Mouse (Mus musculus) limb, embryonic 12.5 days (tissue): ENCODE results near the gene Kazn. TPM values are rescaled to one million over a fixed set of nuclear protein-coding genes. Genes with fewer than 3 reads are reported as not detected.
A peak's percentile ranks its signal among the peaks of the same experiment; 100 is the strongest.

ENCODE experiments used
- ATAC-seq: fragments of 200-750 bp; cut with Nextera tagmentation; 2 replicates; pipeline ENCODE4 v1.8.0; 2017; ENCODE audit warnings: low read depth, moderate TSS enrichment; ENCODE audit not compliant: insufficient number of reproducible peaks, insufficient read depth, low FRiP score, low TSS enrichment
- H3K27ac ChIP-seq: fragments of 300-500 bp; sonication (generic); 2 replicates; pipeline ENCODE4 v1.5.1; 2016; ENCODE audit warnings: mild to moderate bottlenecking, moderate library complexity
- H3K27me3 ChIP-seq: fragments of 300-500 bp; sonication (generic); 2 replicates; pipeline ENCODE4 v1.6.1; 2016; ENCODE audit warnings: mild to moderate bottlenecking, moderate library complexity
- H3K36me3 ChIP-seq: fragments of 300-500 bp; sonication (generic); 2 replicates; pipeline ENCODE4 v1.6.1; 2016; ENCODE audit warnings: mild to moderate bottlenecking, moderate library complexity
- H3K4me1 ChIP-seq: fragments of 300-500 bp; sonication (generic); replicated peaks from 2 replicates; pipeline ENCODE4 v1.6.1; 2016
- H3K4me2 ChIP-seq: fragments of 300-500 bp; sonication (generic); 2 replicates; pipeline ENCODE4 v1.6.1; 2016; ENCODE audit warnings: mild to moderate bottlenecking, moderate library complexity
- H3K4me3 ChIP-seq: fragments of 300-500 bp; sonication (generic); replicated peaks from 2 replicates; pipeline ENCODE4 v1.5.1; 2016; ENCODE audit warnings: mild to moderate bottlenecking
- H3K9ac ChIP-seq: fragments of 300-500 bp; sonication (generic); replicated peaks from 2 replicates; pipeline ENCODE4 v1.6.1; 2016; ENCODE audit warnings: mild to moderate bottlenecking, moderate library complexity
- H3K9me3 ChIP-seq: fragments of 300-500 bp; sonication (generic); 2 replicates; pipeline ENCODE4 v1.6.1; 2016; ENCODE audit warnings: mild to moderate bottlenecking, moderate library complexity
- WGBS: fragments of 180-500 bp; shearing (Covaris S2); methylation state at CpG from one replicate; pipeline ENCODE4 v1.1.7; 2016; 5-methylcytosine and 5-hydroxymethylcytosine counted together
- polyA plus RNA-seq: library from polyadenylated mRNA; unstranded; fragments of >200 nt; fragmentation: Nextera tagmentation; extraction: Ambion mirVana; gene quantifications from 2 replicates; pipeline ENCODE4 v1.2.1, GENCODE M21; 2016

Gene Kazn
- polyA plus RNA-seq, 1 experiment from 2014 or later: 13.7 TPM

DNA sequence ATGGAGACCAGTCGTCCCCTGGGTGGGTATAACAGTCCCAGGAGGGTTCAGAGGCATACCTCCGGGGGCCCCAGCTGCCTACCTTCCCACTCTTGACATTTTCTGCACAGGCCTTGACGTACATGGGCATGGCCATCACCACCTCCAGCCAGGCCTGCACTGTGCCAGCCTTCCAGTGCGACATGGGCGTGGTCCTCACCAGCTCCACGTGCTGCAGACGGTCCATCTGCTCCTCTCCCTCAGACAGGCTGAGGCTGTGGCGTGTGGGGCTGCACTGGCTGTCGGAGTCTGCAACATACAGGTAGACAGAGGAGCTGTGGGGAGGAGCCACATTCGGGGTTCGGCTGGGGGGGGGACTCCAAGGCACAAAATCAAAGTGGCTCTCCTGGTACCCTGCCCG lies 121.2 kb downstream of the Kazn start:
- peaks cover under 1% of the 10 kb centered on the region; the same call in 1 of the 2 replicates for H3K27me3 ChIP-seq
- no peak overlapping the region for H3K9ac ChIP-seq
- H3K4me2 ChIP-seq: peak overlapping the region; percentile 23
- peak overlapping the region; percentile 72 for H3K27ac ChIP-seq
- peak; percentile 22 for ATAC-seq
- WGBS: 70% methylated on average over 12 of the region's 12 CpGs
- peaks cover 33% of the 10 kb centered on the region for H3K4me1 ChIP-seq
- H3K36me3 ChIP-seq: no peaks in the 10 kb centered on the region
- H3K9me3 ChIP-seq: no peaks in the 10 kb centered on the region
- no peak overlapping the region for H3K4me3 ChIP-seq

GRCm38 (mm10) chr4:142113306-142113705 lies 125.9 kb downstream of the Kazn start:
- WGBS: 35% methylated on average over 8 of the region's 8 CpGs
- no peak for ATAC-seq
- Histone ChIP-seq H3K9ac (no peak overlapping the region), H3K36me3 (no peaks in the 10 kb centered on the region; the same call in 1 of the 2 replicates), H3K4me3 (no peak overlapping the region), H3K4me2 (no peak overlapping the region), H3K27ac (no peak overlapping the region), H3K27me3 (peaks cover 8% of the 10 kb centered on the region), H3K9me3 (no peaks in the 10 kb centered on the region), H3K4me1 (peaks cover 5% of the 10 kb centered on the region)

GRCm38 (mm10) chr4:142103081-142103671 lies 136.0 kb downstream of the Kazn start:
- Histone ChIP-seq H3K4me1 (peaks cover 13% of the 10 kb centered on the region), H3K27ac (no peak overlapping the region), H3K4me2 (no peak overlapping the region), H3K4me3 (no peak overlapping the region), H3K9ac (no peak overlapping the region), H3K27me3 (peaks cover 4% of the 10 kb centered on the region), H3K36me3 (peaks cover 6% of the 10 kb centered on the region; the same call in 1 of the 2 replicates), H3K9me3 (no peaks in the 10 kb centered on the region)
- 53% methylated on average over 12 of the region's 12 CpGs for WGBS
- no peak for ATAC-seq

GRCm38 (mm10) chr4:142098303-142098702 lies 140.9 kb downstream of the Kazn start:
- WGBS: 25% methylated on average over 8 of the region's 8 CpGs
- ATAC-seq: peak; percentile 57; the same call in 1 of the 2 replicates
- Histone ChIP-seq H3K9me3 (no peaks in the 10 kb centered on the region), H3K27me3 (no peaks in the 10 kb centered on the region), H3K4me2 (peak overlapping the region; percentile 26; the same call in 1 of the 2 replicates), H3K27ac (no peak overlapping the region), H3K9ac (no peak overlapping the region), H3K36me3 (no peaks in the 10 kb centered on the region), H3K4me1 (peaks cover 22% of the 10 kb centered on the region), H3K4me3 (no peak overlapping the region)

DNA sequence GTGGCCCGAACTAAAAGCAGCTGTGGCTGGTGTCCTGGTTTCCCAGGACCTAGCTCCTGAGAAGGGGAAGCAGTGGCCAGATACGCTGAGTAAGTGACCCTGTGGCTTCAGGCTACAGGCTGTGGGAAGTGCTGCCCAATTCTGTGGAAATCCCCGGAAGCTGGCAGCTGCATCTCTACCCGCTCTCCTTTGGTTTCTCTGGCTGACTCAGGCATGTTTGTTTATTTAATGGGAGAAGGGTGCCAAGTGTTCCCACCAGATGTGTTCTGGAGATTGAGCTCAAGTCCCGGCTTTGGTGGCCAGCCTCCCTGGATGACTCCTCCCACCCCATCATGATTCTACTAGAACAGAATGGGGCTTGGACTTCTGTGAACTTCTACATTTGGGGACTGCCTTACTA lies 141.3 kb downstream of the Kazn start:
- Histone ChIP-seq H3K36me3 (no peaks in the 10 kb centered on the region), H3K4me1 (peaks cover 18% of the 10 kb centered on the region), H3K27me3 (no peaks in the 10 kb centered on the region), H3K9ac (no peak overlapping the region), H3K27ac (0 out of 2 replicates have a peak overlapping the region, but pooled peaks have one; percentile 2), H3K9me3 (no peaks in the 10 kb centered on the region), H3K4me2 (peak overlapping the region; percentile 26; the same call in 1 of the 2 replicates), H3K4me3 (no peak overlapping the region)
- no peak for ATAC-seq
- WGBS: 29% methylated on average over 5 of the region's 5 CpGs

DNA sequence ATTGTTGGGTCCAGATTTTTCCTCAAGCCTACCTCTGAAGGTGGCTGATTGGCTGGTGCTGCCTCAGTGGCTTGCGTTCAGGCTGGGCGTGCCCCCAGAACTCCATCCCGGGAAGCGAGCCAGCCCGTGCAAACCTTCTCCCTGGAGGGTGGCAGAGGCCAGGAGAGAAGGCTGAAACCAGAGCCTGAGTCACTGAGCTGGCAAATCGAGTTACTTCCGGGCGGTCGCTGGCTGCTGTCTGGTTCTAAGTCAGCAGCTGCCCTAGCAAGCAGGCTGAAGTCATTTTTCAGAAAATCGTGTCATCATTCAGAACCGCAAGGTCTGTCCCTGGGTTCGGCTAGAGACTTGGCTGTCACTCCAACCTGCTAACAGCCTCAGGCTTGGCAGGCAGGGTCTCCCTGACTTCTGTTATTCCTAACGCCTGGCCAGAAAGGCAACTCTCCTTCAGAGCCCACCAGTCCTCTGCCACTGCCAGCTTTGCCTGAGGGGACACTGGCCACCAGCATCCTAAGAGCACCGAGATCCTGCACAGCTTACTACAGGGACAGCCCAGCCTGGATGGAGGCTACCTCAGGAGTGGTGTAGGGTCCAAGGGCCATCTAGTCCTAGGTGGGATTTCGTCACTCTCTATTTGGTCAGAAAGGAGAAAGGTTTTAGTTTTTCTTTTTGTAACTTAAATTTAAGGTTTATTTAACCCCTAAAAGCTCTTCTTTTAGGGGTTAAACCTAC lies 143.5 kb downstream of the Kazn start:
- Histone ChIP-seq H3K27ac (no peak overlapping the region), H3K36me3 (no peaks in the 10 kb centered on the region), H3K9ac (no peak overlapping the region), H3K4me3 (no peak overlapping the region), H3K27me3 (no peaks in the 10 kb centered on the region), H3K4me2 (no peak overlapping the region), H3K9me3 (no peaks in the 10 kb centered on the region), H3K4me1 (peaks cover 15% of the 10 kb centered on the region)
- no peak for ATAC-seq
- WGBS: 64% methylated on average over 15 of the region's 15 CpGs

DNA sequence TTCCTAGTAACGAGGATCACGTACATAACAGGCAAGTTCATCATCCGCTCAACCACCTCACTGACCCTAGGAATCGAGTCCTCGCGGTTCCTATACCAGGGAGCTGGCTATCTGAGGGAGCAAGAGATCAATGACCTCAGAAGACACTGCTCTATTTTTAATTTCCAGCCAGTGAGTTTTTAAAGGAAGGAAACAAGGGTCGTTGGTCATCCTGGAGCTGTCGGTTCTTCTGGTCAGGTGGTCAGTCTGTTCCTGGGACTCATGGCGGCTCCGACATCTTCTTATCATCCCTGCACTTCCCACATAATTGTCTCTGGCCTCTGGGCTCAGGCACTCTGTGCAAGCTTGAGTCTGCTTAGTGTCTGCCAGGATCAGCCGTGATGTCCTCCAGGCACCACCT lies 144.8 kb downstream of the Kazn start:
- Histone ChIP-seq H3K4me1 (peaks cover 15% of the 10 kb centered on the region), H3K27me3 (no peaks in the 10 kb centered on the region), H3K9me3 (no peaks in the 10 kb centered on the region), H3K4me3 (no peak overlapping the region), H3K4me2 (no peak overlapping the region), H3K36me3 (no peaks in the 10 kb centered on the region), H3K9ac (no peak overlapping the region), H3K27ac (no peak overlapping the region)
- ATAC-seq: no peak
- WGBS: 87% methylated on average over 11 of the region's 11 CpGs

GRCm38 (mm10) chr4:142091100-142091499 lies 148.1 kb downstream of the Kazn start:
- 45% methylated on average over 2 of the region's 2 CpGs for WGBS
- H3K27ac ChIP-seq: no peak overlapping the region
- H3K9ac ChIP-seq: no peak overlapping the region
- peaks cover 7% of the 10 kb centered on the region for H3K27me3 ChIP-seq
- no peaks in the 10 kb centered on the region for H3K36me3 ChIP-seq
- no peak overlapping the region for H3K4me3 ChIP-seq
- 0 out of 2 replicates have a peak, but pooled peaks cover 8% of the 10 kb centered on the region for H3K4me1 ChIP-seq
- no peaks in the 10 kb centered on the region for H3K9me3 ChIP-seq
- ATAC-seq: no peak
- H3K4me2 ChIP-seq: no peak overlapping the region

DNA sequence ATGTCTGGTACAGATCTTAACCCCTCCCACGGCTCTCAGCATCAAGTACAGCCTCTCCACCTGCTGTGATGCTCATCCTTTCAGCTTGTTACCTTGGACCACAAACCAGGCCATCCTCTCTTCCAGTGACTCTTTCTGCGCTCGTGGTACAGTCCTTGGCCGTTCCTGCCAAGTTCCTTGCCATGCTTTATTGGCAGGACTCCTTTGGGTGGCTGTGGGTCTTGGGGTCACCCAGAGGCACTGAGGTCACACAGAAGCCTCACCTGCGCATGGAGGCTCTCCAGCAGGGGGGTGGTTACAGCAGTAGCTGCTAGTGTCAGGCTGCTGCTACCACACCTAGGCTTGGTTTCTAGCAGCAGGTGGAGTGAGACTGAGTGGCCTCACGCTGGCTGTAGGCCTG lies 149.2 kb downstream of the Kazn start:
- Histone ChIP-seq H3K4me3 (no peak overlapping the region), H3K9me3 (no peaks in the 10 kb centered on the region), H3K36me3 (no peaks in the 10 kb centered on the region), H3K4me2 (no peak overlapping the region), H3K27me3 (peaks cover 18% of the 10 kb centered on the region), H3K27ac (no peak overlapping the region), H3K4me1 (peaks cover 11% of the 10 kb centered on the region; the same call in 1 of the 2 replicates), H3K9ac (no peak overlapping the region)
- 76% methylated on average over 6 of the region's 6 CpGs for WGBS
- ATAC-seq: no peak

GRCm38 (mm10) chr4:142088836-142089235 lies 150.4 kb downstream of the Kazn start:
- Histone ChIP-seq H3K36me3 (no peaks in the 10 kb centered on the region), H3K27ac (no peak overlapping the region), H3K4me1 (peaks cover 16% of the 10 kb centered on the region; the same call in 1 of the 2 replicates), H3K9ac (no peak overlapping the region), H3K27me3 (peaks cover 19% of the 10 kb centered on the region), H3K9me3 (no peaks in the 10 kb centered on the region), H3K4me2 (no peak overlapping the region), H3K4me3 (no peak overlapping the region)
- no peak for ATAC-seq
- WGBS: 58% methylated on average over 6 of the region's 6 CpGs

GRCm38 (mm10) chr4:142088409-142088808 lies 150.8 kb downstream of the Kazn start:
- Histone ChIP-seq H3K4me2 (no peak overlapping the region), H3K36me3 (no peaks in the 10 kb centered on the region), H3K9me3 (no peaks in the 10 kb centered on the region), H3K4me3 (no peak overlapping the region), H3K9ac (no peak overlapping the region), H3K27ac (no peak overlapping the region), H3K4me1 (peaks cover 16% of the 10 kb centered on the region), H3K27me3 (peaks cover 19% of the 10 kb centered on the region)
- ATAC-seq: no peak
- WGBS: 36% methylated on average over 4 of the region's 4 CpGs
